Mouse (Mus musculus) thymus, postnatal 4 days (tissue): ENCODE data around the gene Pcif1.

ENCODE experiments used
- DNase-seq: peaks from one replicate; pipeline ENCODE4 v3.0.0; 2021

Pcif1 gene

DNA sequence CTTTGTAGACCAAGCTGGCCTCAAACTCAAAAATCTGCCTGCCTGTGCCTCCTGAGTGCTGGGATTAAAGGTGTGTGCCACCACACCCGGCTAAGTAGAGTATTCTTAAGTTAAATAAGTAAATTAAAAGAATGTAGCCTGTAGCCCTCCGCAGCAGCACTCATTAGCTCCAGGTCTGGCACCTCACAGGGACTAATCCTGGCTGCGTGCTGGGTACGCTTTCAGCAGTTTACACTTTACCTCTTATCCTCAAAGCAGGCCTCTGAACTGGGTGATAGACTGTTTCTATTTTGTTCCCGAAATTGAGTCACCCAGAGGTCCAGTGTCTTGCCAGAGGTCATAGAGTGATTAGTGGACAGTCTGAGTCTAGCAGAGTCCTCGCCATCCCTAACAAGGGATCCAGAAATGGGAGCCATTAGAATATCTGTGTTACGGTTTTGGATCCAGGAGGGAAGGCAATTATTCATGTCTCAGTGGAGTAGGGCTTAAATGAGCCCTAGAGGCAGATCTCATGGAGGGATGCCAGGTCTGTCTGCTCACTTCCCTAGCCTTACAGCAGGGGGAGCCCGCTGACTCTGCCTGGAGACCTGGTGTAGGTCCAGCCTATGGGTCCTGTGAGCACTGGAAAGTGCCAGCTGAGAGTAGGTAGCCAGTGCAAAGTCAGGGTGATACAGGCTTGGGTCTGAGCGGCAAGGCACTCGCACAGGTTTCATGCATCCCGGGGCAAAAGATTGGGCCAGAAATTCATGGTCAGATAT is 45.2 kb downstream of the Pcif1 start:
- DNase-seq, result peak; percentile 91

GRCm38 (mm10) chr2:164930706-164931581 is 51.8 kb downstream of the Pcif1 start:
- DNase-seq, result no peak

DNA sequence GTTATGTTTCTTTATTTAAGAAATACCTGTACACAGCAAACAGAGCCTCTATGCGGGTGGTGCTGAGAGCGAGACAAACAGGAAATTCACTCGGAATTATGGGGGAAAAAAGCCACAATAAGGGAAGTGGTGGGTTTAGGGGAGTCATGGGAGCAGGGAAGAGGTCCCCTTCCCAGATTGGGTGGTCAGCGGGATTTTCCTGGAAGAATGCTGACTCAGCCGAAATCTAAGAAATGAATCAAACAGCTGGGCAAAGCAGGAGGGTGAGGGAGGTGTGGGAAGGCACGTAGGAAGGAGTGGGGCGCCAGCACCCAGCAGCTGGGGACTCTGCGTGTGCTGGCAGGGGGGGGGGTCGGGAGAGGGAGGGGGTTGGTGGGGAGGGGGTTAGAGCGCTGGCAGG is 54.4 kb downstream of the Pcif1 start:
- no peak for DNase-seq

- no peak for DNase-seq
Measured at GRCm38 (mm10) chr2:164935991-164936390, 56.9 kb downstream of the Pcif1 start.

GRCm38 (mm10) chr2:164938146-164939091 is 59.3 kb downstream of the Pcif1 start:
- peak; percentile 74 for DNase-seq

DNA sequence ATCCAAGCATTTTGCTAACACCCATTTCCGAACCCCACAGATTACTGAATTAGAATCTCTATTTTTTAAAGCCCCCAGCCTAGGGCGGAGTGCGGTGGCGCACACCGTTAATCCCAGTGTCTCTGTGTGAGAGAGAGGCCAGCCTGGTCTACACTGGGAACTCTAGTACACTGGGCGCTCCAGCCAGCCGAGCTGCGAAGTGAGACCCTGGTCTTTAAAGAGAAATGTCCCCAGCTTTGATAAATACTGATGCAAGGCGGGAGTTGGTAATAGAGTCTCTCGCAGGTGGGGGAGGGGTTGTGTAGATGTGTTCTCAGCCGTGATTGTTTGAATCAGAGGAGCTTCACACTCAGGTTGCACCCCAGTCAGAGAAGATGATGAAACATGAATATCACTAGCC is 60.0 kb downstream of the Pcif1 start:
- DNase-seq, result no peak

- no peak for DNase-seq
Measured at GRCm38 (mm10) chr2:164940140-164940830, 61.2 kb downstream of the Pcif1 start, which contains the start of gene Mmp9. Gene Mmp9, plus strand, starts transcription at chr2:164940780.

- DNase-seq, result peak; percentile 59
Measured at GRCm38 (mm10) chr2:164942692-164943290, 63.7 kb downstream of the Pcif1 start.
